Mouse (Mus musculus): ENCODE measurements around the gene A1cf.

DNA sequence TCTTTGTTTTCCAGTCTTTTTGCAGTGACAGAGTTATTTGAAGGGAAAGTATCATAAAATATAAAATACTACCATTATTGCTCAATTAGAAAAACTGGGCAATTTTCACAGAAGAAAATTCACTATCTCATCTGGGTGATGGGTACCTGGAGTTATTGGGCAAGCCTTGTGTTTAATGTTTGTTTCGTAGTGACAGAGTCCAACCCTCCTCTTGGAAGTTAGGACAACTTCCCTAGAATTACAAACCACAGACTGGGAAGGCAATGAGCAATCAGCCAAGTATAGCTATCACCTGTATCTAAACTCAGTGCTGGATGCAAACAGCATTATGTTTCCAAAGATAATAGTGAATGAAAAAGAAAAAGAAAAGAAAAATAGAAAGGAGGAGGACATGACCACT, 28.1 kb downstream of the A1cf start:
- TF ChIP-seq EP300 (IDR thresholded peaks at IDR 0.05) (no peak), CTCF (IDR thresholded peaks at IDR 0.05) (no peak)

Data from lung, postnatal 0 days (tissue).